Mouse (Mus musculus): ENCODE results near the gene Akap11. TPM values are rescaled to one million over a fixed set of nuclear protein-coding genes. Genes with fewer than 3 reads are reported as not detected.
A peak's percentile ranks its signal among the peaks of the same experiment; 100 is the strongest.
"Not testable (repeated sequence)": the region's sequence is repeated elsewhere in the genome, so short reads cannot be mapped to it uniquely, and the experiment has no call there.

Akap11 gene
- polyA plus RNA-seq (2015; fragmentation: Nextera tagmentation; extraction: Ambion mirVana) = 16.4 and 19.3 TPM in 2 replicates

GRCm38 (mm10) chr14:78536281-78537165 is at the start of gene Akap11:
Gene Akap11 (minus strand): TSS chr14:78536808.
- Histone ChIP-seq H3K4me2 (peak within 1 kb of the TSS; percentile 74), H3K9ac (peak within 1 kb of the TSS; percentile 89), H3K27me3 (no peaks in the 10 kb centered on the region), H3K27ac (peak within 1 kb of the TSS; percentile 92), H3K4me3 (peak within 1 kb of the TSS; percentile 80), H3K9me3 (no peaks in the 10 kb centered on the region), H3K4me1 (peaks cover 15% of the 10 kb centered on the region), H3K36me3 (no peaks in the 10 kb centered on the region)
- peak; percentile 91 for ATAC-seq (ENCODE audit: insufficient number of reproducible peaks, low FRiP score, low TSS enrichment, low read depth)
- 0% methylated on average over 80 of the region's 82 CpGs for WGBS

- H3K36me3 ChIP-seq = peaks cover 25% of the 10 kb centered on the region
- no peak for ATAC-seq (ENCODE audit: insufficient number of reproducible peaks, low FRiP score, low TSS enrichment, low read depth)
- 91% methylated on average over 13 of the region's 13 CpGs for WGBS
Observed at GRCm38 (mm10) chr14:78584222-78584621, 47.6 kb upstream of the Akap11 start.

GRCm38 (mm10) chr14:78583168-78583567 is 46.6 kb upstream of the Akap11 start:
- Histone ChIP-seq H3K4me2 (no peak overlapping the region), H3K9me3 (no peaks in the 10 kb centered on the region), H3K36me3 (peaks cover 29% of the 10 kb centered on the region), H3K27me3 (no peaks in the 10 kb centered on the region), H3K4me3 (no peak overlapping the region), H3K4me1 (no peaks in the 10 kb centered on the region), H3K27ac (no peak overlapping the region), H3K9ac (no peak overlapping the region)
- ATAC-seq (ENCODE audit: insufficient number of reproducible peaks, low FRiP score, low TSS enrichment, low read depth) = no peak

More at GRCm38 (mm10) chr14:78584222-78584621, 47.6 kb upstream of the Akap11 start:
- Histone ChIP-seq H3K27ac (no peak overlapping the region), H3K4me1 (no peaks in the 10 kb centered on the region), H3K27me3 (no peaks in the 10 kb centered on the region), H3K9ac (no peak overlapping the region), H3K4me2 (no peak overlapping the region), H3K9me3 (no peaks in the 10 kb centered on the region), H3K4me3 (no peak overlapping the region)

GRCm38 (mm10) chr14:78575899-78576298 is 39.3 kb upstream of the Akap11 start:
- WGBS = 73% methylated on average over 13 of the region's 13 CpGs
- ATAC-seq (ENCODE audit: insufficient number of reproducible peaks, low FRiP score, low TSS enrichment, low read depth) = no peak
- Histone ChIP-seq H3K27me3 (no peaks in the 10 kb centered on the region), H3K4me3 (no peak overlapping the region), H3K9me3 (no peaks in the 10 kb centered on the region), H3K36me3 (peaks cover 13% of the 10 kb centered on the region; the same call in 1 of the 2 replicates), H3K4me2 (no peak overlapping the region), H3K9ac (no peak overlapping the region), H3K27ac (no peak overlapping the region), H3K4me1 (no peaks in the 10 kb centered on the region)

- Histone ChIP-seq H3K27ac (no peak overlapping the region), H3K4me2 (no peak overlapping the region), H3K9ac (no peak overlapping the region), H3K27me3 (no peaks in the 10 kb centered on the region), H3K9me3 (no peaks in the 10 kb centered on the region), H3K4me3 (no peak overlapping the region), H3K4me1 (no peaks in the 10 kb centered on the region), H3K36me3 (0 out of 2 replicates have a peak, but pooled peaks cover 2% of the 10 kb centered on the region)
- ATAC-seq (ENCODE audit: insufficient number of reproducible peaks, low FRiP score, low TSS enrichment, low read depth) = no peak
- WGBS = 79% methylated on average over 5 of the region's 5 CpGs
Observed at GRCm38 (mm10) chr14:78568410-78568809, 31.8 kb upstream of the Akap11 start.

DNA sequence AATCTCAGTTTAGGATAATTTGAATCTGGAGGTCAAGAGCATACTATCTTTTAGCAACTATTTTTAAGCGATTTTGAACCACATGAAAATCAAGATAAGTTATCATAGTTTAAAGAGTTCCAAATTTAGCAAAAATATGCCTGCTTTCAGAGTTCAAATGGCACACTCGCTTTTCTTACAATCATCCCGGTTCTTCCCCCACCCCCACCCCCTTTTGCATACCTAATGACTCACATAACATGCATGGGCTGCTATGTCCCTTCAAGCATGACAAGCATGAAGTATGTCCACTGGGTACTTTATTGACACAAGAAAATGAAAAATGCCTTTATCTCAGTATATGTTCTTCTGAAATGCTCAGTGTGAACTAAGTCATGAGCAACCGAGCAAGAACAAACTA is 29.8 kb upstream of the Akap11 start:
- ATAC-seq (ENCODE audit: insufficient number of reproducible peaks, low FRiP score, low TSS enrichment, low read depth) = no peak
- H3K36me3 ChIP-seq = no peaks in the 10 kb centered on the region
- no peaks in the 10 kb centered on the region for H3K4me1 ChIP-seq
- H3K4me3 ChIP-seq = no peak overlapping the region
- H3K9ac ChIP-seq = no peak overlapping the region
- no peaks in the 10 kb centered on the region for H3K27me3 ChIP-seq
- WGBS = 75% methylated on average over 4 of the region's 4 CpGs
- H3K9me3 ChIP-seq = no peaks in the 10 kb centered on the region
- H3K4me2 ChIP-seq = no peak overlapping the region
- H3K27ac ChIP-seq = no peak overlapping the region

DNA sequence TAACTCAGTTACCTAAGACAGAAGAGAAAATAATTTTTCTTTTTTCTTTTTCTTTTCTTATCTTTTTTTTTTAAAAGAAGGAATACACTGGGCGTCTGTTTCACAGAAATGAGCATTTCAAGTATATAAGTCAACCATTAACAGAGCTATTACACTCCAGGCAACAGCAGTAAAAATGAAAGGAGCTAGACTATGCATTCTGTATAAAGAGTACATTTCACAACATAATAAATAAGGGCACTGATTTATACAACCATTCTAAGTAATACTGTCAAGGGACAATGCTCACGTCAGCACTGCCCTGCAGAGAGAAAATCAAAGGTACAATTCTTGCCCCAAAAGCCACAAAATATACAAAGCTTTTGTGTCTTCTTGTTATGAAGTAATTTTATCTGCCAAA is 27.7 kb upstream of the Akap11 start:
- Histone ChIP-seq H3K9me3 (no peaks in the 10 kb centered on the region), H3K27ac (no peak overlapping the region), H3K4me3 (no peak overlapping the region), H3K4me1 (no peaks in the 10 kb centered on the region), H3K9ac (no peak overlapping the region), H3K36me3 (no peaks in the 10 kb centered on the region), H3K4me2 (no peak overlapping the region), H3K27me3 (no peaks in the 10 kb centered on the region)
- ATAC-seq (ENCODE audit: insufficient number of reproducible peaks, low FRiP score, low TSS enrichment, low read depth) = no peak
- 46% methylated on average over 2 of the region's 2 CpGs for WGBS

GRCm38 (mm10) chr14:78563211-78563610 is 26.6 kb upstream of the Akap11 start:
- no peak overlapping the region for H3K9ac ChIP-seq
- H3K27ac ChIP-seq = no peak overlapping the region
- no peak for ATAC-seq (ENCODE audit: insufficient number of reproducible peaks, low FRiP score, low TSS enrichment, low read depth)
- no peaks in the 10 kb centered on the region for H3K27me3 ChIP-seq
- no peaks in the 10 kb centered on the region for H3K9me3 ChIP-seq
- no peaks in the 10 kb centered on the region for H3K36me3 ChIP-seq
- H3K4me1 ChIP-seq = no peaks in the 10 kb centered on the region
- no peak overlapping the region for H3K4me3 ChIP-seq
- 39% methylated on average over 7 of the region's 7 CpGs for whole genome bisulfite sequencing
- H3K4me2 ChIP-seq = no peak overlapping the region

DNA sequence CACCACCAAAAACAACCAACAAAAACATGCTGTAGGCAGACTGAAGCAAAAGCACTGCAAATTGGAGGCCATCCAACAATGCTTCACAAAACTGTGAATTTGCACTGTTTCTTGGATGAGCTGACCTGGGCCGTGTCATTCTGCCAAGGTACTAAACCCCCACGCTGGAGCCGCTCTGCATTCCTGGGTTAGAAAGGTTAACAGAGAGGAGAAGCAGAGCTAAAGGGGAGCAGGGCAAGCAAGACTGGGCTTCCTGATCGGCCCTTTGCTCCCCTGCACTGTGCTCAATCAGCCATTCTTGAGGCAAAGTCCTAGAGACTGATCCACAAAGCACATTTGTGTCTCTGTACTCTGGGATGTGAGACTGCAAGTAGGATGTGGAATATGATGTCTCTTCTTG is 25.5 kb upstream of the Akap11 start:
- Histone ChIP-seq H3K27me3 (no peaks in the 10 kb centered on the region), H3K4me1 (no peaks in the 10 kb centered on the region), H3K9me3 (no peaks in the 10 kb centered on the region), H3K9ac (no peak overlapping the region), H3K27ac (no peak overlapping the region), H3K4me3 (no peak overlapping the region), H3K36me3 (no peaks in the 10 kb centered on the region), H3K4me2 (no peak overlapping the region)
- WGBS = 60% methylated on average over 4 of the region's 4 CpGs
- no peak for ATAC-seq (ENCODE audit: insufficient number of reproducible peaks, low FRiP score, low TSS enrichment, low read depth)

- Histone ChIP-seq H3K4me2 (no peak overlapping the region), H3K4me1 (no peaks in the 10 kb centered on the region), H3K9ac (no peak overlapping the region), H3K36me3 (no peaks in the 10 kb centered on the region), H3K27me3 (no peaks in the 10 kb centered on the region), H3K4me3 (no peak overlapping the region), H3K9me3 (no peaks in the 10 kb centered on the region), H3K27ac (no peak overlapping the region)
- ATAC-seq (ENCODE audit: insufficient number of reproducible peaks, low FRiP score, low TSS enrichment, low read depth) = no peak
- WGBS = 82% methylated on average over 8 of the region's 8 CpGs
Observed at GRCm38 (mm10) chr14:78559042-78559441, 22.4 kb upstream of the Akap11 start.

- not testable (repeated sequence) for ATAC-seq (ENCODE audit: insufficient number of reproducible peaks, low FRiP score, low TSS enrichment, low read depth); H3K27ac ChIP-seq; H3K4me1 ChIP-seq; H3K4me2 ChIP-seq; H3K4me3 ChIP-seq; H3K9ac ChIP-seq; H3K36me3 ChIP-seq; H3K27me3 ChIP-seq; H3K9me3 ChIP-seq
- WGBS = 66% methylated on average over 3 of the region's 3 CpGs
Observed at GRCm38 (mm10) chr14:78554830-78555229, 18.2 kb upstream of the Akap11 start.

- Histone ChIP-seq H3K9me3 (no peaks in the 10 kb centered on the region), H3K27ac (no peak overlapping the region), H3K27me3 (no peaks in the 10 kb centered on the region), H3K4me3 (no peak overlapping the region), H3K4me2 (no peak overlapping the region), H3K9ac (no peak overlapping the region), H3K4me1 (no peaks in the 10 kb centered on the region), H3K36me3 (no peaks in the 10 kb centered on the region)
- WGBS = 93% methylated on average over 6 of the region's 6 CpGs
- ATAC-seq (ENCODE audit: insufficient number of reproducible peaks, low FRiP score, low TSS enrichment, low read depth) = no peak
Observed at GRCm38 (mm10) chr14:78553661-78554060, 17.1 kb upstream of the Akap11 start.
